Mouse (Mus musculus) megakaryocyte, embryonic 14.5 days (primary cell): ENCODE results near the gene Lrit3.
"Not testable (repeated sequence)": the region's sequence is repeated elsewhere in the genome, so short reads cannot be mapped to it uniquely, and the experiment has no call there.

ENCODE experiments used
- FLI1 ChIP-seq: IDR thresholded peaks from 2 replicates; pipeline ENCODE4 v1.6.1; 2012; ENCODE audit warnings: low read length, inconsistent platforms, mixed read lengths
- GATA1 ChIP-seq: IDR thresholded peaks from 3 replicates; pipeline ENCODE4 v1.6.1; 2012; ENCODE audit warnings: mixed read lengths, low read length, inconsistent platforms, borderline replicate concordance

- not testable (repeated sequence) for TF ChIP-seq FLI1, GATA1
These were observed 46.2 kb downstream of the Lrit3 start for GRCm38 (mm10) chr3:129757599-129757998.
